Mouse (Mus musculus) left cerebral cortex, postnatal 4 days (tissue): ENCODE measurements around the gene Gm10720. TPM values are rescaled to one million over a fixed set of nuclear protein-coding genes. Genes with fewer than 3 reads are reported as not detected.
"Not testable (repeated sequence)": the region's sequence is repeated elsewhere in the genome, so short reads cannot be mapped to it uniquely, and the experiment has no call there.

Experiments used
- DNase-seq: peaks from one replicate; pipeline ENCODE4 v3.0.0-alpha.2; 2022
- intact Hi-C: fragments of 180-260 bp; cut with DNase I; formaldehyde crosslinking; loops from one replicate; pipeline ENCODE4 v1.15.1; 2025
- total RNA-seq, 2 experiments: library from RNA; stranded (reverse); gene quantifications; 2 replicates each; pipeline ENCODE4 v1.2.3; 2021

Gm10720 gene
- total RNA-seq, result not detected

- intact Hi-C loops, DNase-seq: not testable (repeated sequence)
These were observed at the start of gene Gm10720 for GRCm38 (mm10) chr9:3015354-3015753. Gene Gm10720, plus strand, starts transcription at chr9:3015654.

DNA sequence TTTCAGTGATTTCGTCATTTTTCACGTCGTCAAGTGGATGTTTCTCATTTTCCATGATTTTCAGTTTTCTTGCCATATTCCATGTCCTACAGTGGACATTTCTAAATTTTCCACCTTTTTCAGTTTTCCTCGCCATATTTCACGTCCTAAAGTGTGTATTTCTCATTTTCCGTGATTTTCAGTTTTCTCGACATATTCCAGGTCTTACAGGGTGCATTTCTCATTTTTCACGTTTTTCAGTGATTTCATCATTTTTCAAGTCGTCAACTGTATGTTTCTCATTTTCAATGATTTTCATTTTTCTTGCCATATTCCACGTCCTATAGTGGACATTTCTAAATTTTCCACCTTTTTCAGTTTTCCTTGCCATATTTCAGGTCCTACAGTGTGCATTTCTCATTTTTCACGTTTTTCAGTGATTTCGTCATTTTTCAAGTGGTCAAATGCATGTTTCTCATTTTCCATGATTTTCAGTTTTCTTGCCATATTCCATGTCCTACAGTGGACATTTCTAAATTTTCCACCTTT is 14.9 kb upstream of the Gm10720 start, which contains the start of gene Gm10722:
Gm10722 (plus strand) TSS at position 478 of the 528 bp plus-strand sequence.
- DNase-seq, intact Hi-C loops: not testable (repeated sequence)

DNA sequence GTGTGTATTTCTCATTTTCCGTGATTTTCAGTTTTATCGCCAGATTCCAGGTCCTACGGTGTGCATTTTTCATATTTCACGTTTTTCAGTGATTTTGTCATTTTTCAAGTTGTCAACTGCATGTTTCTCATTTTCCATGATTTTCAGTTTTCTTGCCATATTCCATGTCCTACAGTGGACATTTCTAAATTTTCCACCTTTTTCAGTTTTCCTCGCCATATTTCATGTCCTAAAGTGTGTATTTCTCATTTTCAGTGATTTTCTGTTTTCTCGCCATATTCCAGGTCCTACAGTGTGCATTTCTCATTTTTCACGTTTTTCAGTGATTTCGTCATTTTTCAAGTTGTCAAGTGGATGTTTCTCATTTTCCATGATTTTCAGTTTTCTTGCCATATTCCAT is 14.4 kb upstream of the Gm10720 start:
- intact Hi-C loops, DNase-seq: not testable (repeated sequence)

DNA sequence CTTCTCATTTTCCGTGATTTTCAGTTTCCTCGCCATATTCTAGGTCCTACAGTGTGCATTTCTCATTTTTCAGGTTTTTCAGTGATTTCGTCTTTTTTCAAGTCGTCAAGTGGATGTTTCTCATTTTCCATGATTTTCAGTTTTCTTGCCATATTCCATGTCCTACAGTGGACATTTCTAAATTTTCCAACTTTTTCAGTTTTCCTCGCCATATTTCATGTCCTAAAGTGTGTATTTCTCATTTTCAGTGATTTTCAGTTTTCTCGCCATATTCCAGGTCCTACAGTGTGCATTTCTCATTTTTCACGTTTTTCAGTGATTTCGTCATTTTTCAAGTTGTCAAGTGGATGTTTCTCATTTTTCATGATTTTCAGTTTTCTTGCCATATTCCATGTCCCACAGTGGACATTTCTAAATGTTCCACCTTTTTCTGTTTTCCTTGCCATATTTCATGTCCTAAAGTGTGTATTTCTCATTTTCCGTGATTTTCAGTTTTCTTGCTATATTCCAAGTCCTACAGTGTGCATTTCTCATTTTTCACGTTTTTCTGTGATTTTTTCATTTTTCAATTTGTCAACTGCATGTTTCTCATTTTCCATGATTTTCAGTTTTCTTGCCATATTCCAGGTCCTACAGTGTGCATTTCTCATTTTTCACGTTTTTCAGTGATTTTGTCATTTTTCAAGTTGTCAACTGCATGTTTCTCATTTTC is 13.3 kb upstream of the Gm10720 start:
- intact Hi-C loops, result not testable (repeated sequence)
- DNase-seq, result peak; percentile 80

DNA sequence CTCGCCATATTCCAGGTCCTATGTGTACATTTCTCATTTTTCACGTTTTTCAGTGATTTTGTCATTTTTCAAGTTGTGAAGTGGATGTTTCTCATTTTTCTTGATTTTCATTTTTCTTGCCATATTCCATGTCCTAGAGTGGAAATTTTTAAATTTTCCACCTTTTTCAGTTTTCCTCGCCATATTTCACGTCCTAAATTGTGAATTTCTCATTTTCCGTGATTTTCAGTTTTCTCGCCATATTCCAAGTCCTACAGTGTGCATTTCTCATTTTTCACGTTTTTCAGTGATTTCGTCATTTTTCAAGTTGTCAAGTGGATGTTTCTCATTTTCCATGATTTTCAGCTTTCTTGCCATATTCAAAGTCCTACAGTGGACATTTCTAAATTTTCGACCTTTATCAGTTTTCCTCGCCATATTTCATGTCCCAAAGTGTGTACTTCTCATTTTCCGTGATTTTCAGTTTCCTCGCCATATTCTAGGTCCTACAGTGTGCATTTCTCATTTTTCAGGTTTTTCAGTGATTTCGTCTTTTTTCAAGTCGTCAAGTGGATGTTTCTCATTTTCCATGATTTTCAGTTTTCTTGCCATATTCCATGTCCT is 12.6 kb upstream of the Gm10720 start, which contains the start of gene Gm11168:
Gm11168 (plus strand) TSS at position 553 of the 603 bp plus-strand sequence.
- intact Hi-C loops, DNase-seq: not testable (repeated sequence)

DNA sequence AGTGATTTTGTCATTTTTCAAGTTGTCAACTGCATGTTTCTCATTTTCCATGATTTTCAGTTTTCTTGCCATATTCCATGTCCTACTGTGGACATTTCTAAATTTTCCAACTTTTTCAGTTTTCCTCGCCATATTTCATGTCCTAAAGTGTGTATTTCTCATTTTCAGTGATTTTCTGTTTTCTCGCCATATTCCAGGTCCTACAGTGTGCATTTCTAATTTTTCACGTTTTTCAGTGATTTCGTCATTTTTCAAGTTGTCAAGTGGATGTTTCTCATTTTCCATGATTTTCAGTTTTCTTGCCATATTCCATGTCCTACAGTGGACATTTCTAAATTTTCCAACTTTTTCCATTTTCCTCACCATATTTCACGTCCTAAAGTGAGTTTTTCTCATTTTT is 9.3 kb upstream of the Gm10720 start:
- DNase-seq, intact Hi-C loops: not testable (repeated sequence)

DNA sequence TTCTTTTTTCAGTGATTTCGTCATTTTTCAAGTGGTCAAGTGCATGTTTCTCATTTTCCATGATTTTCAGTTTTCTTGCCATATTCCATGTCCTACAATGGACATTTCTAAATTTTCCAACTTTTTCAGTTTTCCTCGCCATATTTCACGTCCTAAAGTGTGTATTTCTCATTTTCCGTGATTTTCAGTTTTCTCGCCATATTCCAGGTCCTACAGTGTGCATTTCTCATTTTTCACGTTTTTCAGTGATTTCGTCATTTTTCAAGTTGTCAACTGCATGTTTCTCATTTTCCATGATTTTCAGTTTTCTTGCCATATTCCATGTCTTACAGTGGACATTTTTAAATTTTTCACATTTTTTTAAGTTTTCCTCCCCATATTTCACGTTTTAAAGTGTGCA is 8.8 kb upstream of the Gm10720 start:
- DNase-seq, intact Hi-C loops: not testable (repeated sequence)

- DNase-seq, intact Hi-C loops: not testable (repeated sequence)
These were observed 8.2 kb upstream of the Gm10720 start for GRCm38 (mm10) chr9:3007272-3007671.

- DNase-seq, intact Hi-C loops: not testable (repeated sequence)
These were observed 6.1 kb upstream of the Gm10720 start for GRCm38 (mm10) chr9:3009331-3009730.

GRCm38 (mm10) chr9:3012054-3012621 is 3.3 kb upstream of the Gm10720 start:
- intact Hi-C loops, DNase-seq: not testable (repeated sequence)

DNA sequence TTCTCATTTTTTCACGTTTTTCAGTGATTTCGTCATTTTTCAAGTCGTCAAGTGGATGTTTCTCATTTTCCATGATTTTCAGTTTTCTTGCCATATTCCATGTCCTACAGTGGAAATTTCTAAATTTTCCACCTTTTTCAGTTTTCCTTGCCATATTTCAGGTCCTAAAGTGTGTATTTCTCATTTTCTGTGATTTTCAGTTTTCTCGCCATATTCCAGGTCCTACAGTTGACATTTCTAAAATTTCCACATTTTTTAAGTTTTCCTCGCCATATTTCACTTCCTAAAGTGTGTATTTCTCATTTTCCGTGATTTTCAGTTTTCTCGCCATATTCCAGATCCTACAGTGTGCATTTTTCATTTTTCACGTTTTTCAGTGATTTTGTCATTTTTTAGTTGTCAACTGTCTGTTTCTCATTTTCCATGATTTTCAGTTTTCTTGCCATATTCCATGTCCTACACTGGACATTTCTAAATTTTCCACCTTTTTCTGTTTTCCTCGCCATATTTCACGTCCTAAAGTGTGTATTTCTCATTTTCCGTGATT is 2.6 kb upstream of the Gm10720 start, which contains the start of gene Gm10721:
Gm10721 (plus strand) TSS at position 408 of the 547 bp plus-strand sequence.
- intact Hi-C loops, DNase-seq: not testable (repeated sequence)

DNA sequence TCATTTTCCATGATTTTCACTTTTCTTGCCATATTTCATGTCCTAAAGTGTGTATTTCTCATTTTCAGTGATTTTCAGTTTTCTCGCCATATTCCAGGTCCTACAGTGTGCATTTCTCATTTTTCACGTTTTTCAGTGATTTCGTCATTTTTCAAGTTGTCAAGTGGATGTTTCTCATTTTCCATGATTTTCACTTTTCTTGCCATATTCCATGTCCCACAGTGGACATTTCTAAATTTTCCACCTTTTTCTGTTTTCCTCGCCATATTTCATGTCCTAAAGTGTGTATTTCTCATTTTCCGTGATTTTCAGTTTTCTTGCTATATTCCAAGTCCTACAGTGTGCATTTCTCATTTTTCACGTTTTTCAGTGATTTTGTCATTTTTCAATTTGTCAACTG is 442 bp downstream of the Gm10720 start:
- DNase-seq, result not testable (repeated sequence)

DNA sequence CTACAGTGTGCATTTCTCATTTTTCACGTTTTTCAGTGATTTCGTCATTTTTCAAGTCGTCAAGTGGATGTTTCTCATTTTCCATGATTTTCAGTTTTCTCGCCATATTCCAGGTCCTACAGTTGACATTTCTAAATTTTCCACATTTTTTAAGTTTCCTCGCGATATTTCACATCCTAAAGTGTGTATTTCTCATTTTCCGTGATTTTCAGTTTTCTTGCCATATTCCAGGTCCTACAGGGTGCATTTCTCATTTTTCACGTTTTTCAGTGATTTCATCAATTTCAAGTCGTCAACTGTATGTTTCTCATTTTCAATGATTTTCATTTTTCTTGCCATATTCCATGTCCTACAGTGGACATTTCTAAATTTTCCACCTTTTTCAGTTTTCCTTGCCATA is 1.7 kb downstream of the Gm10720 start, which contains the start of gene Gm10719:
Gm10719 (plus strand) TSS at position 301 of the 400 bp plus-strand sequence.
- DNase-seq, intact Hi-C loops: not testable (repeated sequence)

More for the DNA sequence above, 442 bp downstream of the Gm10720 start:
- intact Hi-C loops, result not testable (repeated sequence)

DNA sequence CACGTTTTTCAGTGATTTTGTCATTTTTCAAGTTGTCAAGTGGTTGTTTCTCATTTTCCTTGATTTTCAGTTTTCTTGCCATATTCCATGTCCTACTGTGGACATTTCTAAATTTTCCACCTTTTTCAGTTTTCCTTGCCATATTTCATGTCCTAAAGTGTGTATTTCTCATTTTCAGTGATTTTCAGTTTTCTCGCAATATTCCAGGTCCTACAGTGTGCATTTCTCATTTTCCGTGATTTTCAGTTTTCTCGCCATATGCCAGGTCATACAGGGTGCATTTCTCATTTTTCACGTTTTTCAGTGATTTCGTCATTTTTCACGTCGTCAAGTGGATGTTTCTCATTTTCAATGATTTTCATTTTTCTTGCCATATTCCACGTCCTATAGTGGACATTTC is 3.5 kb downstream of the Gm10720 start:
- peak; percentile 59 for DNase-seq
- intact Hi-C loops, result not testable (repeated sequence)

DNA sequence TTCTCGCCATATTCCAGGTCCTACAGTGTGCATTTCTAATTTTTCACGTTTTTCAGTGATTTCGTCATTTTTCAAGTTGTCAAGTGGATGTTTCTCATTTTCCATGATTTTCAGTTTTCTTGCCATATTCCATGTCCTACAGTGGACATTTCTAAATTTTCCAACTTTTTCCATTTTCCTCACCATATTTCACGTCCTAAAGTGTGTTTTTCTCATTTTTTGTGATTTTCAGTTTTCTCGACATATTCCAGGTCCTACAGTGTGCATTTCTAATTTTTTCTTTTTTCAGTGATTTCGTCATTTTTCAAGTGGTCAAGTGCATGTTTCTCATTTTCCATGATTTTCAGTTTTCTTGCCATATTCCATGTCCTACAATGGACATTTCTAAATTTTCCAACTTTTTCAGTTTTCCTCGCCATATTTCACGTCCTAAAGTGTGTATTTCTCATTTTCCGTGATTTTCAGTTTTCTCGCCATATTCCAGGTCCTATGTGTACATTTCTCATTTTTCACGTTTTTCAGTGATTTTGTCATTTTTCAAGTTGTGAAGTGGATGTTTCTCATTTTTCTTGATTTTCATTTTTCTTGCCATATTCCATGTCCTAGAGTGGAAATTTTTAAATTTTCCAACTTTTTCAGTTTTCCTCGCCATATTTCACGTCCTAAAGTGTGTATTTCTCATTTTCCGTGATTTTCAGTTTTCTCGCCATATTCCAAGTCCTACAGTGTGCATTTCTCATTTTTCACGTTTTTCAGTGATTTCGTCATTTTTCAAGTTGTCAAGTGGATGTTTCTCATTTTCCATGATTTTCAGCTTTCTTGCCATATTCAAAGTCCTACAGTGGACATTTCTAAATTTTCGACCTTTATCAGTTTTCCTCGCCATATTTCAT is 4.6 kb downstream of the Gm10720 start:
- DNase-seq, result peak; percentile 20

DNA sequence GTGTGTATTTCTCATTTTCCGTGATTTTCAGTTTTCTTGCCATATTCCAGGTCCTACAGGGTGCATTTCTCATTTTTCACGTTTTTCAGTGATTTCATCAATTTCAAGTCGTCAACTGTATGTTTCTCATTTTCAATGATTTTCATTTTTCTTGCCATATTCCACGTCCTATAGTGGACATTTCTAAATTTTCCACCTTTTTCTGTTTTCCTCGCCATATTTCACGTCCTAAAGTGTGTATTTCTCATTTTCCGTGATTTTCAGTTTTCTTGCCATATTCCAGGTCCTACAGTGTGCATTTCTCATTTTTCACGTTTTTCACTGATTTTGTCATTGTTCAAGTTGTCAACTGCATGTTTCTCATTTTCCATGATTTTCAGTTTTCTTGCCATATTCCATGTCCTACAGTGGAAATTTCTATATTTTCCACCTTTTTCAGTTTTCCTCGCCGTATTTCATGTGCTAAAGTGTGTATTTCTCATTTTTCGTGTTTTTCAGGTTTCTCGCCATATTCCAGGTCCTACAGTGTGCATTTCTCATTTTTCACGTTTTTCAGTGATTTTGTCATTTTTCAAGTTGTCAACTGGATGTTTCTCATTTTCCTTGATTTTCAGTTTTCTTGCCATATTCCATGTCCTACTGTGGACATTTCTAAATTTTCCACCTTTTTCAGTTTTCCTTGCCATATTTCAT is 7.0 kb downstream of the Gm10720 start:
- DNase-seq, intact Hi-C loops: not testable (repeated sequence)

More for the DNA sequence above, 4.6 kb downstream of the Gm10720 start:
- intact Hi-C loops, result not testable (repeated sequence)

DNA sequence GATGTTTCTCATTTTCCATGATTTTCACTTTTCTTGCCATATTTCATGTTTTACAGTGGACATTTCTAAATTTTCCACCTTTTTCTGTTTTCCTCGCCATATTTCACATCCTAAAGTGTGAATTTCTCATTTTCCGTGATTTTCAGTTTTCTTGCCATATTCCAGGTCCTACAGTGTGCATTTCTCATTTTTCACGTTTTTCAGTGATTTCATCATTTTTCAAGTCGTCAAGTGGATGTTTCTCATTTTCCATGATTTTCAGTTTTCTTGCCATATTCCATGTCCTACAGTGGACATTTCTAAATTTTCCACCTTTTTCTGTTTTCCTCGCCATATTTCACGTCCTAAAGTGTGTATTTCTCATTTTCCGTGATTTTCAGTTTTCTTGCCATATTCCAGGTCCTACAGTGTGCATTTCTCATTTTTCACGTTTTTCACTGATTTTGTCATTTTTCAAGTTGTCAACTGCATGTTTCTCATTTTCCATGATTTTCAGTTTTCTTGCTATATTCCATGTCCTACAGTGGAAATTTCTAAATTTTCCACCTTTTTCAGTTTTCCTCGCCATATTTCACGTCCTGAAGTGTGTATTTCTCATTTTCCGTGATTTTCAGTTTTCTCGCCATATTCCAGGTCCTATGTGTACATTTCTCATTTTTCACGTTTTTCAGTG is 8.0 kb downstream of the Gm10720 start, which contains the start of gene Gm10718:
Gm10718 (plus strand) TSS at position 236 of the 673 bp plus-strand sequence.
- intact Hi-C loops, DNase-seq: not testable (repeated sequence)

GRCm38 (mm10) chr9:3023985-3024648 is 8.7 kb downstream of the Gm10720 start:
- intact Hi-C loops, DNase-seq: not testable (repeated sequence)
